Mouse (Mus musculus) liver, embryonic 14.5 days (tissue): Measurements from ENCODE around the gene 1600002K03Rik.

Experiments
- CTCF ChIP-seq: IDR thresholded peaks from 2 replicates; pipeline ENCODE4 v1.5.1; 2016; ENCODE audit warnings: antibody characterized with exemption, low read depth, control low read depth
- EP300 ChIP-seq: IDR thresholded peaks from 2 replicates; pipeline ENCODE4 v1.6.1; 2016; ENCODE audit warnings: antibody characterized with exemption, low read depth

DNA sequence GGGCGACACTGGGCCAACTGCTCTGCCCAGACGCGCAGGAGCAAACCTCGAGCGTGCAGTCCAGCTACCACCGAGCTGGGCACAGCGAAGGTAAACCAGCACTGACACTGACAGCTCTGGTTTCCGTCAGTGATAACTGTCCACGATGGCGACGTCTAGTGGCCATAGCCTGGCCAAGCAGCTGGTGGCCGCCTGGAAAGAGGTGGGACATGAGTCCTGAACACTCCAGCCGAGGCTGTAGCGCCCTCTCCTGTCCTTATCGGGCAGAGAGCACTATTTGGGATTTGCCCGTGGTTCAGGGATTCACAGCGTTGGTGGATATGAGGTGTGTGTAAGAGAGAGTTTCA lies 7.8 kb upstream of the 1600002K03Rik start:
- TF ChIP-seq EP300 (0 out of 2 replicates have a peak, but pooled peaks have one; percentile 28), CTCF (peak; percentile 100)
